Mouse (Mus musculus): ENCODE data around the gene P2ry14.
"Not testable (repeated sequence)": the region's sequence is repeated elsewhere in the genome, so short reads cannot be mapped to it uniquely, and the experiment has no call there.

P2ry14 gene

GRCm38 (mm10) chr3:59145194-59145593 is 8.2 kb downstream of the P2ry14 start:
- DNase-seq (ENCODE audit: low spot score): no peak

DNA sequence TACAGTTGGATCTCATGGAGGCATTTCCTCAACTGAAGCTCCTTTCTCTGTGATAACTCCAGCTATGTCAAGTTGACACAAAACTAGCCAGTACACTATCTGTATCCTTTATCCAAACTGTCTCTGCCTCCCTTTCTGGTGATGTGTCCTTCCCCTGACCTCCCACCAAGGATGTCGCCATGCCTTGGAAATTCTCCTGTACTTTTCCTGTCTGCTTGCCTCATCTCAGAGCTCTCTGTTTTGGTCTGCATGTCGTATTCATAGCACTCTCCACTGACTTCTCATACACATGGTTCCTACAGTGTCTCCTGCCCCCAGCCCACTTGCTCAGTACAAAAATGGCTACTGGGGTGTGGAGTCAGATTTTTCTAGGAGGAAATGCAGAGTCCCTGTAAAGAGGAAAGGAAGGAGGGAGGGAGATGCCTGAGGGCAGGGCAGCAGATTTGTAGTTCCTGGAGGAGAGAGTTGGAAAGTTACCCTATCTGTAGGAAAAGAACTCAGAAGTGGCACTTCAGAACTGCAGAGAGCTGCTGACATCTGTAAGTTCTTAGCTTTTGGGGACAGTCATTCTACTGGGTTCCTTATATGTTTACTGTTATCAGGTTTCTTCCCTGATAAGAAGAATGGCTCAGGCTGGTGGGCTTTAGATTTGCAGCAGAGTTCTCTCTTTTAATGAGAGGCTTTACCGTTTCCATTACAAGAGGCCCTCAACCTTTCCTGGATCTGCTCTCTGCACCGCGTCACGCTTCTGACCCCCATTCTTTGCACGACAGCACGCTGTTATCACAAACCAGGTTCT is 11.7 kb downstream of the P2ry14 start:
- DNase-seq (ENCODE audit: low spot score): no peak

DNA sequence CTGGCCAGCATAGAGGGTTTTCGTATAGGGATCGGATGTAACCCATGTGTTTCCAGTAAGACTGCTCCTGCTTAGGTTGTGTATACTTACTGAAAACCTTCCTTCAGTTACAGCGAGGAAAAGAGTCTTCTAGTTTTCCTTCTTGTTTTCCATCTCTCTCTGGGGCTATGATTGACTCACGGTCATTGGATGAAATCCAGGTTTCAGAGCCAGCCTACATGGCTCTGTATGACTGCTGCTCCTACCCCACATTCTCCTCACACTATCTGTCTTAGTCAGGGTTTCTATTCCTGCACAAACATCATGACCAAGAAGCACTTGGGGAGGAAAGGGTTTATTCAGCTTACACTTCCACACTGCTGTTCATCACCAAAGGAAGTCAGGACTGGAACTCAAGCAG is 12.5 kb downstream of the P2ry14 start:
- DNase-seq (ENCODE audit: low spot score): not testable (repeated sequence)

GRCm38 (mm10) chr3:59140115-59140514 is 13.3 kb downstream of the P2ry14 start:
- no peak for DNase-seq (ENCODE audit: low spot score)

DNA sequence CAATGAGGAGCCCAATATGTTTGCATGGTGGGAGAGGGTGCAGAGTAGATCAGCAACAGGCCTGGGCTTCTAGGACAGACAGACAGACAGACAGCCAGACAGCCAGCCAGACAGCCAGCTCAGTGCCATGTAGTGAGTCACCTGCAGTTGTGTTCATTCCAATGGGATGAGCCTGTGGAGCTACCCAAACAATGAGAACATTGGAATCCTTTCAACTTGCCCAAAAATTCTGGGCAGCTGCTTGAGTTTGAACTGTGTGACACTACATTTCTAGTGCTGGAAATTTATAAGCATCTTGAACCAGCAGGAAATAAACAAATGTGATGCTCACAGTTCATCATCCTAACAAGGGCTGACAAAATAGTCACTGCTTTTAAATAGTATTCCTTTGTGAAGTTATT is 13.8 kb downstream of the P2ry14 start:
- no peak for DNase-seq (ENCODE audit: low spot score)

DNA sequence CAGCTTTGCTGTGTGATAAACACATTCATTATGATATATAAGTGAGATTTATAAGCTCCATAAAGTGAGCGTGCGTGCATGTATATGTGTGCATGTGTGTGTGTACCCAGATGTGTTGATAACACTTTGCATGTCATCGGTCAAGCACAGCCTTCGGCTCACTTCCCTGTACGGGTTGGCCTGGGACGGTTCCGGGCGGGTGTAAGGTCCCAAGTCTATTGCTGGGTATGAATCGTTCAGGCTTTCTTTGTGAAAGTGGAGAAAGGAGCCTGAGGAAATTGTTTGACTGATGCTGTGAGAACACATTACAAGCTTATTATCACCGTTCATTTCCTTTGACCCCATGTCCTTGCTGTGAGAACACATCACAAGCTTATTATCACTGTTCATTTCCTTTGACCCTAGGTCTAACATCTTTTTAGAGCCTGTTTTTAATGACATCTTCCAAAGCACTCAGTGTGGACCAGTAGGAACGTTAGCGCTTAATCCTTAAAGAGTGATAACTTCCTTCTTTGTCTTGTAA is 14.4 kb downstream of the P2ry14 start:
- no peak for DNase-seq (ENCODE audit: low spot score)

GRCm38 (mm10) chr3:59135911-59136653 is 17.3 kb downstream of the P2ry14 start:
- DNase-seq (ENCODE audit: low spot score): no peak

DNA sequence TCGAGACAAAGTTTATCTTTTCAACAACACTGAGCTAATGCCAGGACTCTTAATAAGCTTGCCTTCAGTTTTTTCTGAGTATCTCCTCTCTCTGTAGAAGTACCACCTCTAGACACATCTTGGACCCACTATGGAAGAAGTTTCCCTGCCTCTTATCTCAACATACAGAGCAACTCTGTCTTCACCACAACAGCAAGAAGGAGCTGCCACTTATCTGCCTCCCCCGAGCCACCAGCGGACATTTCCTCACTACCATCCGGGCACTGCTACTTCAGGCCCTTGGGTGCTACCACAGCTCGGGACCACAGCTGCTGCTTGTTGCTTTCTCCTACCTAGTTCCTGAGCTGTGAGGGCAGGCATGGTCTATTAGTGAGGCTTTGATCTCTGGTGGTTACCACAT is 20.2 kb downstream of the P2ry14 start:
- no peak for DNase-seq (ENCODE audit: low spot score)

DNA sequence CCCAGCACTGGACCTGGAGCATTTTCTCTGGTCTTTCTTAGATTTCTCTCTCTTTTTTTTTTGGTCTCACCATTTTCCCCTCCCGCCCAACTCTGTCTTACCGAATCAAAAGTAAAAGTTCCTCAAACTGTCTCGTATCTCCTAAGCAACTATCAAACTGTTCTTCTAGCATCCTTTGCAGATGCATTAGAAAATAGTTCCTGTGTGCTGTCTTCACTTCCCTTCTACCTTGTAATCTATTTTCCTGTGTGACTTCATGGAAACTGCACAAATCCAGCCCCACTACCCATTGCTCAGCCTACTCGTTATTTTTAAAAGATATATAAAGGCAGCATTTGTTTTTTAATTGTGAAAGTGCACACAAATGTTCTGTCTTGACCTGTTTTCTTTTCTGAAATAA is 21.5 kb downstream of the P2ry14 start:
- no peak for DNase-seq (ENCODE audit: low spot score)

DNA sequence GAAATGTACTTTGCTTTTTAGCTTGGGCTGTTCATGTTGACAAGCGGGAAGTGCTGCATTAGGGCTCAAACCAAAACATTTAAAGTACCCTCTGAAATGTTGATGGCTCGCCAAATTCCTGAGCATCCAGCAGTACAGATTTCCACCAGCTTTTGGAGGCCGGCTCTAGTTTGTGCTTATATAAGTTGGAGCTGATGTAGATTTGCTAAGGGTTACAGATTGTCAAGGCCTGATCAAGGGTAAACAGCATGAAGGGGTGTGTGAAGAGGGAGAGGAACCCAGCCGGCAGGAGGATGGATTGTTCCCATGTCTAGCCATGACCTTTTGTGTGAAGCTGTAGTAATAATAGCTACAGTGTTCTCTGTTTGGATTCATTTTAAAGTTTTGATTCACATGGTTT is 22.3 kb downstream of the P2ry14 start:
- DNase-seq (ENCODE audit: low spot score): no peak

DNA sequence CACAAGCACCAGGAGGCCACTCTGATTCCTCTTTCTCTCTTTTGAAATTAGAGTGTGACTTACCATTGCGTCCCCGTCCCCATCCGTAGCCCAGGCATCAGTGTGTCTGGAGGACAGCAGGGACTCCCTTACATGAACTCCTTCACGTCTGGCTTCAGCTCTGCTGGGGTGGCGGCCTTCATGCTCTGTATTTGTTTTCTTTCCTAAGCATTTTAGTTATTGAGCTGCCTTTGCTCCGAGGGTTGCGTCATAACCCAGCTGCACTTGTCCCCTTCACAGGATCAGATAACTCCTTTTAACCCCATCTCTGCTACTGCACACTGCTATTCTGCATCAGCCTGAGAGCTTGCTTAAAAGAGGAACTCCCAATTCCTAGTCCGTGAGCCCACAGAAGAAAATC is 23.0 kb downstream of the P2ry14 start:
- DNase-seq (ENCODE audit: low spot score): no peak

DNA sequence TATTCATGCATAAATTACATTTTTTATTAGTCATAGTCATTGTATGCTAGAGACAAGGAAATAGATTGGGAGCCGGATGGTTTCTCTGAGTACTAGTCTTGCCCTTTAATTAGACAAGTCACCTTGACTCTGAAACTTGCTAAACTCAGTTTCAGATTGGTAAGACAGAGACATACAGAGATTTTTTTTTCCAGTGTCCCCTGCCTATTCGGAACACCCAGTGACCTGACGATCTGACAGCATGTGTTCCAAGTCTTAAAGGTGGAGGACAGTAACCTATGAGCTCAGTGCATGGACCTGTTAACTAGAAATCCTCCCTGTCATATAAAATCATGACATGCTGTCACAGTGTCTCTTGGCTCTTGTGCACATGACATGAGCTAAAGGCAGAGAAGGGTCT is 23.9 kb downstream of the P2ry14 start:
- no peak for DNase-seq (ENCODE audit: low spot score)

- DNase-seq (ENCODE audit: low spot score): no peak
Observed at GRCm38 (mm10) chr3:59128681-59129080, 24.7 kb downstream of the P2ry14 start.

DNA sequence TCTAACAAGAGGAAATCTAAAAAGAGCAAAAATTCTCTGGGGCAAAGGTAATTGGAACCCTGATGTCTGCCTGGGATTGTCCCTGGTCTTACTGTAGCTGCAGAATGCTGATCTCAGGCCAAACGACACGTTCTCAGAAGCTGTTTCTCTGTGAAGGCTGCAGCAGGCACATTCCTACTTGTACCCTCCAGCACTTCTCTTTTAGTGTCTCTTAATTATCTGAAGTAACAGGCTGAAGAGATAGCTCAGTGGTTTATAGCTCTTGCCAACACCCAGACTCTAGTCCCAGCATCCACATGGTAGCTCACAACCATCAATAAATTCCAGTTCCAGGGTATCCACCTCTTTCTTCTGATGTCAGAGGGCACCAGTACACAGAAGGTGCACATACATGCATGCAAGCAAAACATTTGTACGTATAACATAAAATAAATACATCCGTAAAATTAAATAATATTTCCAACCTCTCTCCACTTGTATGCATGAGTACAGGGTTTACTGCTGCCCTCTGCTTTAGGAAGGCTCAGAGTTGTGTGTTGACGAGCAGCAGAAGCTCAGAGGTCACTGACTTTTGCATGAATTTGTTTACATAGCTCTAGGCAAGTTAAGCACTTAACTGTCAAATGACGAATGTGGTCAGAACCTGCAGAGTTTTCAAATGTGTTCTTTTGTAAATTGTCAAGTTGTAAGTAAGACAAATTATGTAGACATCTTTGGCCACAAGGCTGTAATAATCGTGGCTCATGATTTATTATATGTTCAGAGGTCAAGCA is 27.4 kb downstream of the P2ry14 start:
- DNase-seq (ENCODE audit: low spot score): no peak

DNA sequence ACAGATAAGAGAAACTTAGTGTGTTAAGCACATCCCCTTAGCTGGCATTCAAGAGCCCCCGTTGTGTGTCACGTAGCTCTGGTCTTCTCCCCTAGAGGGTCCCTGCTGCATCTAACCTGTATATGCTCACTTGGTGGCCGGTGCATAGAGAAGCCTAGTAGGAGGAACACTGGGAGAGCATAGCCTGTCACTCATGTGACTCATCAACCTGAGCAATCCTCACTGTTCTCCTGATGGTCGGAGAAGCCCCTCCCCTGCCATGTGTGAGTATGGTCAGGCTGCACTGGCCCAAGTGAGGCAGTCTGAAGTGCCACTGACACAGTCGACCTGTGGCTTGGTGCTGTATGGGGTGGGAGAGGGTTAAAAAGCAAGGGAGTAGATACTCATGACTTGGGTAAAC is 28.4 kb downstream of the P2ry14 start:
- DNase-seq (ENCODE audit: low spot score): no peak

DNA sequence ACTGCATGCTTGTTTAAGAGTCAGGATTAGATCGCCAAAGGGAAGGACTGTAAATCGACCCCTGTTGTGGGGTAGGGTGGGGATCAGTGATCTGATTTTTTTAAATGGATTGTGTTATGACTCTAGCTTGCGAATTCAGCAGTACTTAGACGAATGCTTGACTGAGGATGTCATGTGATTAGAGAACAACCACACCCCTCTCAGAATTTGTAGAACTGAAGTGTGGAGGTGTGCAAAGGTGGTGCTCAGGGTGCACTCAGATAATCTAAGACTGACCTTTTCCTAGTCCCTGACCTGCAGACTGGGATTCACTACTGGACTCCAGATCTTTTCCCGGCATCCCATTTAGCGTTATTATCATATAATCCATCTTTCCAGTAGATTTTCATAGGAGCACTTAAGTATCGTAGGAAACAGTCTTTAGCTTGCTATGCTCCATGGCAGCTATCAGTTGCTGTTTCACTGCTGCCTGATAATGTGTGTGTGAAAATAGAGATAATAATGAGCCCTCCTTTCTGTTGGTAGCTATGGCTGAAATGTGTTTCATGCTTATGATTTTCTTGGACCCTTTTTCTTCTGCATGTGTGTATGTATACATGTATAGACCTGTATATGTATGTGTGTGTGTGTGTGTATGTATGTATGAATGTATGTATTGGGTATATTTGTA is 31.5 kb downstream of the P2ry14 start:
- DNase-seq (ENCODE audit: low spot score): no peak

GRCm38 (mm10) chr3:59121067-59121730 is 32.2 kb downstream of the P2ry14 start:
- DNase-seq (ENCODE audit: low spot score): no peak

GRCm38 (mm10) chr3:59113973-59114517 is 39.4 kb downstream of the P2ry14 start:
- DNase-seq (ENCODE audit: low spot score): no peak

- DNase-seq (ENCODE audit: low spot score): not testable (repeated sequence)
Observed at GRCm38 (mm10) chr3:59113291-59113690, 40.1 kb downstream of the P2ry14 start.

- no peak for DNase-seq (ENCODE audit: low spot score)
Observed at GRCm38 (mm10) chr3:59111944-59112343, 41.5 kb downstream of the P2ry14 start.

GRCm38 (mm10) chr3:59109834-59110233 is 43.6 kb downstream of the P2ry14 start:
- DNase-seq (ENCODE audit: low spot score): not testable (repeated sequence)

Data from retina, embryonic 14.5 days (tissue).